Mouse (Mus musculus) liver, embryonic 14.5 days (tissue): ENCODE data around the gene Hoxa3.

Experiments used
- CTCF ChIP-seq: IDR thresholded peaks from 2 replicates; pipeline ENCODE4 v1.5.1; 2016; ENCODE audit warnings: antibody characterized with exemption, low read depth, control low read depth
- EP300 ChIP-seq: IDR thresholded peaks from 2 replicates; pipeline ENCODE4 v1.6.1; 2016; ENCODE audit warnings: antibody characterized with exemption, low read depth

- TF ChIP-seq CTCF = no peak
- TF ChIP-seq EP300 = no peak
Observed at GRCm38 (mm10) chr6:52189909-52190308, 23.2 kb downstream of the Hoxa3 start.
